Mouse (Mus musculus) cerebellum, adult 2 months (tissue): ENCODE measurements around the gene Apoe.

ENCODE experiments used
- CTCF ChIP-seq: fragments of 200-500 bp; IDR thresholded peaks from 2 replicates; pipeline ENCODE4 v1.5.1; 2011; ENCODE audit warnings: low read depth, mild to moderate bottlenecking, control low read depth, low read length, moderate library complexity, borderline replicate concordance; ENCODE audit not compliant: insufficient read depth
- POLR2A ChIP-seq: fragments of 200-500 bp; IDR thresholded peaks from 2 replicates; pipeline ENCODE4 v1.6.1; 2011; ENCODE audit warnings: low read length, control low read depth, borderline replicate concordance; ENCODE audit not compliant: insufficient read depth

GRCm38 (mm10) chr7:19697949-19698906 lies 760 bp downstream of the Apoe start:
- TF ChIP-seq CTCF (no peak), POLR2A (no peak)
